Mouse (Mus musculus) ES-E14 (cell line): ENCODE measurements around the gene Trpm4. TPM values are rescaled to one million over a fixed set of nuclear protein-coding genes. Genes with fewer than 3 reads are reported as not detected.

Experiments
- DNase-seq: peaks from one replicate; pipeline ENCODE4 v3.0.0-alpha.2; 2013; ENCODE audit warnings: low read depth, low spot score
- H3K27ac ChIP-seq: 2 replicates; pipeline ENCODE4 v1.5.1; 2012; ENCODE audit warnings: low read depth, mild to moderate bottlenecking, low read length, moderate library complexity, mixed read lengths; ENCODE audit not compliant: poor library complexity, insufficient read depth, severe bottlenecking
- H3K36me3 ChIP-seq: 2 replicates; pipeline ENCODE4 v1.6.1; 2012; ENCODE audit warnings: mild to moderate bottlenecking, low read length, moderate library complexity, mixed read lengths; ENCODE audit not compliant: control insufficient read depth, poor library complexity, insufficient read depth, severe bottlenecking
- H3K4me1 ChIP-seq, 2 experiments: fragments of 150-350 bp in 1 of 2; sonication (generic) in 1 of 2; 2 replicates each; pipeline ENCODE4 v1.6.1; 2012; ENCODE audit warnings: low read length in 2 of 2, mild to moderate bottlenecking in 1 of 2, mixed read lengths in 1 of 2; ENCODE audit not compliant: control insufficient read depth in 2 of 2, insufficient read depth in 2 of 2, poor library complexity in 1 of 2
- H3K4me3 ChIP-seq, 2 experiments: fragments of 150-350 bp in 1 of 2; sonication (generic) in 1 of 2; 2 replicates each; pipeline ENCODE4 v1.5.1; 2012; ENCODE audit warnings: low read length in 2 of 2, low read depth in 1 of 2, mild to moderate bottlenecking in 1 of 2, mixed read lengths in 1 of 2; ENCODE audit not compliant: insufficient read depth in 1 of 2, poor library complexity in 1 of 2, severe bottlenecking in 1 of 2
- H3K9ac ChIP-seq: 2 replicates; pipeline ENCODE4 v1.6.1; 2012; ENCODE audit warnings: low read depth, mild to moderate bottlenecking, low read length, mixed read lengths; ENCODE audit not compliant: poor library complexity, insufficient read depth, severe bottlenecking
- H3K9me3 ChIP-seq: fragments of 150-350 bp; sonication (generic); 2 replicates; pipeline ENCODE4 v1.6.1; 2012; ENCODE audit warnings: low read depth, mild to moderate bottlenecking, low read length; ENCODE audit not compliant: control insufficient read depth, insufficient read depth
- CHD2 ChIP-seq: IDR thresholded peaks from 2 replicates; pipeline ENCODE4 v1.6.1; 2014; ENCODE audit warnings: mild to moderate bottlenecking, low read depth, low read length, inconsistent platforms
- HCFC1 ChIP-seq: IDR thresholded peaks from 2 replicates; pipeline ENCODE4 v1.6.1; 2012; ENCODE audit warnings: low read length, inconsistent platforms, borderline replicate concordance; ENCODE audit not compliant: insufficient read depth
- MAFK ChIP-seq: IDR thresholded peaks from 2 replicates; pipeline ENCODE4 v1.6.1; 2014; ENCODE audit warnings: mild to moderate bottlenecking, low read depth, low read length, inconsistent platforms; ENCODE audit not compliant: insufficient read depth
- ZC3H11A ChIP-seq: IDR thresholded peaks from 2 replicates; pipeline ENCODE4 v1.6.1; 2012; ENCODE audit warnings: low read depth, mild to moderate bottlenecking, inconsistent platforms, low read length, borderline replicate concordance
- ZNF384 ChIP-seq: IDR thresholded peaks from 2 replicates; pipeline ENCODE4 v1.6.1; 2012; ENCODE audit warnings: low read depth, low read length, inconsistent platforms
- in situ Hi-C, 2 experiments: fragments of 600-800 bp; cut with MboI; formaldehyde crosslinking; loops; one replicate each; pipeline ENCODE4 v1.15.1; 2025; ENCODE audit warnings: low sequenced_read_pairs in 2 of 2, inconsistent platforms in 1 of 2; ENCODE audit not compliant: unreplicated experiment in 2 of 2
- total RNA-seq: library from RNA; depleted of rRNA; stranded (reverse); fragments of 300-350 nt; gene quantifications from 2 replicates; pipeline ENCODE4 v1.2.3, GENCODE M21; 2012; rRNA removed

Gene Trpm4
- 26.5 and 48.5 TPM in 2 replicates for total RNA-seq

GRCm38 (mm10) chr7:45333431-45333982, at the start of gene Trpm4:
Trpm4 (minus strand) TSS chr7:45333780.
- H3K36me3 ChIP-seq: no peaks in the 10 kb centered on the region
- H3K27ac ChIP-seq: peak within 1 kb of the TSS; percentile 12; the same call in 1 of the 2 replicates
- H3K9ac ChIP-seq: peak within 1 kb of the TSS; percentile 74
- in situ Hi-C loops: no loop called here
- peak within 1 kb of the TSS; percentile 74 to 81 for H3K4me3 ChIP-seq
- no peaks in the 10 kb centered on the region for H3K9me3 ChIP-seq
- H3K4me1 ChIP-seq: peaks cover 5 to 29% of the 10 kb centered on the region in 2 experiments; a peak in 3 of 4 replicates
- DNase-seq: no peak
- TF ChIP-seq HCFC1 (peak; percentile 38; the same call in 1 of the 2 replicates), ZNF384 (no peak), CHD2 (no peak)

GRCm38 (mm10) chr7:45376057-45376456, 42.5 kb upstream of the Trpm4 start:
- in situ Hi-C loops: no loop called here
- H3K27ac ChIP-seq: no peak overlapping the region

DNA sequence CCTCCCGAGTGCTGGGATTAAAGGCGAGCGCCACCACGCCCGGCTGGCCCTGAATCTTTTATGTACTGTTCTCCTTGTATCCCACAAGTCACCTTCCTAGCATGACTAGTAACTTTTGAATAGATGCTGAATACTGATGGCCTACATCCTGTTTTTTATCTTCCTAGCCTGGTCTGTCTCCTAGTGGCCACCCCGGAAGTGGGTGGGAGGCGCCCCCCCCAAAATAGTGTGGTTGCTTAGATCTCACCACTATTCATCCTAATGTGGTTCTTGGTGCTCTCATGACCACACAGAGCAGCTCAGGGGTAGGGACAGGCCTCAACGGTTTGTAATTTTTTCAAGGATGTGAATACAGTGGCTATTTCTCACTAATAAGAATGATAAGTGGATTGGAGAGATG, 41.0 kb upstream of the Trpm4 start:
- no peak for DNase-seq
- Histone ChIP-seq H3K4me3 (no peak overlapping the region), H3K9ac (no peak overlapping the region), H3K9me3 (no peaks in the 10 kb centered on the region), H3K4me1 (peaks cover 2 to 13% of the 10 kb centered on the region in 2 experiments; a peak in 3 of 4 replicates), H3K27ac (no peak overlapping the region), H3K36me3 (peaks cover 42% of the 10 kb centered on the region)
- TF ChIP-seq MAFK (no peak), HCFC1 (no peak), CHD2 (no peak), ZNF384 (no peak), ZC3H11A (no peak)
- in situ Hi-C loops: no loop called here

More at GRCm38 (mm10) chr7:45376057-45376456, 42.5 kb upstream of the Trpm4 start:
- TF ChIP-seq CHD2 (no peak), HCFC1 (no peak), ZNF384 (no peak), MAFK (no peak), ZC3H11A (no peak)
- Histone ChIP-seq H3K4me3 (no peak overlapping the region), H3K4me1 (peaks cover 0 to 9% of the 10 kb centered on the region in 2 experiments; a peak in 2 of 4 replicates), H3K9me3 (no peaks in the 10 kb centered on the region), H3K9ac (no peak overlapping the region), H3K36me3 (peaks cover 56% of the 10 kb centered on the region)
- DNase-seq: no peak

DNA sequence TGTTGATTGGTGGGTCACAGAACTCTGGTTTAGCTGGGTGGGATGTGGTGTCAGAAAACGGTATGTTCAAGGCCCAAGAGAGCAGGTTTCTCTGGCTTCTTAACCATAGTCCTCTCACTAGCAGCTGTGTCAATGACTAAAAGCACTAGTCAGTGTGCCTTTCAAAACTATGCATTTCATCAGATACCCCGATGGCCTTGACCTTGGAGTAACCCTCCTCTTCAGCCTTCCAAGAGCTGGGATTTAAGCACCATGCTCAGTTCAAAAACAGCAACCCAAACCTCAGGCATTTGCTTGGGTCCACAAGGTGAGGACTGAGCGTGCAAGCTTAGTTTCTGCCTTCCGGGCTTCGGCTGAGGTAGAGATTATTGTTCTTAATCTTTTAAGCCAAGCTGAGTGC, 38.8 kb upstream of the Trpm4 start:
- no peak overlapping the region for H3K27ac ChIP-seq
- peaks cover 32% of the 10 kb centered on the region for H3K36me3 ChIP-seq
- no peak for TF ChIP-seq HCFC1
- no peak for TF ChIP-seq CHD2
- TF ChIP-seq ZC3H11A: no peak
- no peak for TF ChIP-seq MAFK
- TF ChIP-seq ZNF384: no peak
- no peak overlapping the region for H3K4me3 ChIP-seq
- no peak for DNase-seq
- peaks cover 2 to 15% of the 10 kb centered on the region in 2 experiments; a peak in 3 of 4 replicates for H3K4me1 ChIP-seq
- in situ Hi-C loops: no loop called here
- no peak overlapping the region for H3K9ac ChIP-seq
- no peaks in the 10 kb centered on the region for H3K9me3 ChIP-seq
